Mouse (Mus musculus) liver, embryonic 11.5 days (tissue): Measurements from ENCODE around the gene Fbxo30. TPM values are rescaled to one million over a fixed set of nuclear protein-coding genes. Genes with fewer than 3 reads are reported as not detected.

Experiments
- ATAC-seq: fragments of 200-750 bp; cut with Nextera tagmentation; replicated peaks from 2 replicates; pipeline ENCODE4 v1.8.0; 2017; ENCODE audit warnings: moderate number of reproducible peaks, mild to moderate bottlenecking, moderate TSS enrichment, moderate library complexity; ENCODE audit not compliant: low FRiP score
- DNase-seq: peaks from one replicate; pipeline ENCODE4 v3.0.0-alpha.2; 2017; ENCODE audit warnings: low spot score
- H3K27ac ChIP-seq: fragments of 300-500 bp; sonication (generic); 2 replicates; pipeline ENCODE4 v1.5.1; 2014; ENCODE audit warnings: mild to moderate bottlenecking, low read depth, low read length, control low read depth
- H3K27me3 ChIP-seq: fragments of 300-500 bp; sonication (generic); replicated peaks from 2 replicates; pipeline ENCODE4 v1.6.1; 2014; ENCODE audit warnings: low read length, mixed read lengths; ENCODE audit not compliant: control insufficient read depth, insufficient read depth
- H3K36me3 ChIP-seq: fragments of 300-500 bp; sonication (generic); 2 replicates; pipeline ENCODE4 v1.6.1; 2014; ENCODE audit warnings: mild to moderate bottlenecking, low read length, moderate library complexity, mixed read lengths; ENCODE audit not compliant: control insufficient read depth, insufficient read depth
- H3K4me1 ChIP-seq: fragments of 300-500 bp; sonication (generic); replicated peaks from 2 replicates; pipeline ENCODE4 v1.6.1; 2014; ENCODE audit warnings: low read length, mixed read lengths; ENCODE audit not compliant: control insufficient read depth, insufficient read depth
- H3K4me2 ChIP-seq: fragments of 300-500 bp; sonication (generic); 2 replicates; pipeline ENCODE4 v1.6.1; 2014; ENCODE audit warnings: mild to moderate bottlenecking, control low read depth, moderate library complexity
- H3K4me3 ChIP-seq: fragments of 300-500 bp; sonication (generic); 2 replicates; pipeline ENCODE4 v1.5.1; 2014; ENCODE audit warnings: low read depth, low read length, control low read depth
- H3K9ac ChIP-seq: fragments of 300-500 bp; sonication (generic); 2 replicates; pipeline ENCODE4 v1.6.1; 2014; ENCODE audit warnings: low read depth, low read length, control low read depth
- H3K9me3 ChIP-seq: fragments of 300-500 bp; sonication (generic); 2 replicates; pipeline ENCODE4 v1.6.1; 2016; ENCODE audit warnings: low read length, inconsistent platforms, mixed read lengths; ENCODE audit not compliant: control insufficient read depth
- WGBS: fragments of 180-500 bp; shearing (Covaris S2); extraction: QIAGEN DNeasy Blood & Tissue Kit; methylation state at CpG from one replicate; pipeline ENCODE4 v1.1.7; 2014; 5-methylcytosine and 5-hydroxymethylcytosine counted together
- polyA plus RNA-seq: library from polyadenylated mRNA; unstranded; fragments of >200 nt; fragmentation: Nextera tagmentation; extraction: Ambion mirVana; gene quantifications from 2 replicates; pipeline ENCODE4 v1.2.1, GENCODE M21; 2014

The Fbxo30 gene
- polyA plus RNA-seq, 1 experiment from 2014 or later, result 28.7 TPM

DNA sequence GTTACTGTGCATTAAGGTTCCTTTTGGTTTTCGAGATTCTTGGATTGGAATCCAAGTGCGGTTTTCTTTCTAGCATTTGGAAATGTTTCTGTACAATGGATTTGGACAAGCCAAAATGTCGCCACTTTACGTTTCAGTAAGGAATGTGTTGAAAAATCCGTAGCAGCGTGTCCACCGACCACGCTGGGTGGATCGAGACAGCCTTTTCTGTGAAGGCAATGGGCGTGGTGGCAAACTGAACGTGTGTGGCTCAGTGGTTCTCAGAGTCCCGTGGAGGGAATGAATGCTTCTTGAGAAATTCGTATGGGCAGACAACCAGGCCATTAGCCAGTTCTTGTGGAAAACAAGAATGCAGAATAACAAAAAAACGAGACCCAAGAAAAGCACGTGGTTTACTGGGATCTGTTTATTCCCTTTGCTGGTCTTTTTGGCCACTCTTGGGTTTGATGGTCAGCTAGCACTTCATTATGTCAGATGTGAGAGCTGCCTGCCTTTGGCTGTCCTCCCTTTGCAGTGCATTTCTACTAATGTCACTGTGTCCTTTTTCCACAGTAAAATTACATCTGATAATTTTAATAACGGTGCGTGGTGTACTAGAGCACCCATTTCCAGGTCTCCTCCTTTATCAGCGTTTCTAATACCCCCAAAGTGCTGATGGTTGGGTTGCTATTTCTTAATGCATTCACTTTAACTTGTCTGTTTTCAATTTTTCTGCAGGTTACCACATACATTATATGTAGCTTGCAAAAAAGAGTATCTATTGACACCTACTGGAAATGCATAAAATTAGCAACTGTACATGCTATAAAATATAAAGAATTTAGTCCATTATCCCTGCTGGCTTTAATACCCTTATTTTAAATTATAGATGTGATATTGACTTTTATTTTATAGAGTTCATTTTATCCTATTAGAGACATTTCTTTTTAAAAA lies 63.7 kb downstream of the Fbxo30 start:
- H3K4me2 ChIP-seq, result peak overlapping the region; percentile 9; the same call in 1 of the 2 replicates
- no peaks in the 10 kb centered on the region for H3K36me3 ChIP-seq
- DNase-seq, result no peak
- H3K27ac ChIP-seq, result no peak overlapping the region
- H3K9me3 ChIP-seq, result no peaks in the 10 kb centered on the region
- ATAC-seq, result no peak
- 74% methylated on average over 18 of the region's 18 CpGs for WGBS
- H3K9ac ChIP-seq, result no peak overlapping the region
- no peak overlapping the region for H3K4me3 ChIP-seq
- H3K27me3 ChIP-seq, result no peaks in the 10 kb centered on the region
- no peaks in the 10 kb centered on the region; the same call in none of the 2 replicates for H3K4me1 ChIP-seq

Other genes starting within 250 kb of the Fbxo30 start
- 0.05 and 0.19 TPM in 2 replicates for gene Grm1, start 199.0 kb upstream of the Fbxo30 start, polyA plus RNA-seq
- 16.9 and 17.8 TPM in 2 replicates for gene Shprh, start 131.9 kb upstream of the Fbxo30 start, polyA plus RNA-seq
- 0.26 and 0.36 TPM in 2 replicates for gene Epm2a, start 62.1 kb downstream of the Fbxo30 start, polyA plus RNA-seq